25 mouse cellular contexts compared by ENCODE assay signal in the genomic region with DNA sequence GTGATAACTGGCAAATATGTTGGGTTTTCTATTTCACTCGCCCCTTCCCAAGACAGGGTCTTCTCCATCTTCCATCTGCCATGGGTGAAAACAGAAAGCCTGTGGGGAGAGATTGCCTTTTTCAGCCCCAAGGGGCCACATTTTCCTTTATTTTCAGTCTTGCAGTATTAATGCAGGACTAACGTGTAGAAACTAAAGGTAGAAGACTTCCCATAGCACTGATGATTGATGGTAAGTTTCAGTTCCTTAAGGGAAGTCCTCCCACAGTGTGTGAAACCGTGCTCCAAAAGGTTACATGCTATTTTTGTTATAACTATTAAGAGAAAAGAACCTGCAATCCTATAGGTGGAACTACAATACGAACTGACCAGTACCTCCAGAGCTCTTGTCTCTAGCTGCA.
A peak's percentile ranks its signal among the peaks of the same experiment; 100 is the strongest.
DNase-seq lines count a peak whose midpoint lies in the region; ATAC-seq lines count a peak whose summit lies in the region.
"Had no signal": no experiment of that assay in that cellular context is flagged by ENCODE, and none has a peak within 500 bp of the region (broad histone marks: within the 10 kb centered on the region; RNA-seq: fewer than 3 reads in every experiment).

No protein-coding gene starts in this region.

- DNase-seq in A20 (ENCODE audit: low read depth, low spot score) = peak; percentile 30
- no peak for DNase-seq in heart, adult 9 months (ENCODE audit: low spot score in 2 of 2)
- DNase-seq in right cerebral cortex, adult 2 months (ENCODE audit: low spot score in 2 of 2) = no peak
- DNase-seq: adrenal gland, adult 8-10 months; adrenal gland, postnatal 14 days; adrenal gland, postnatal 36 days; cerebellum, adult 11-12 months; cerebellum, adult 2 months; cerebellum, adult 9-10 months; cerebellum, postnatal 25 days; embryo, embryonic 11 days had no signal

- no peak overlapping the region for H3K4me3 ChIP-seq in forebrain, embryonic 13.5 days
- no peak overlapping the region for H3K4me3 ChIP-seq in midbrain, embryonic 16.5 days (ENCODE audit: low read depth, low read length)
- H3K4me3 ChIP-seq: embryonic facial prominence, embryonic 13.5 days; embryonic facial prominence, embryonic 15.5 days; erythroblast, embryonic 14.5 days; forebrain, embryonic 10.5 days had no signal

- 90% methylated on average over 4 of the region's 4 CpGs for WGBS in forebrain, embryonic 13.5 days
- WGBS in midbrain, embryonic 16.5 days = 90% methylated on average over 4 of the region's 4 CpGs

- ATAC-seq in common myeloid progenitor, adult 5-6 weeks (replicated peaks; ENCODE audit: low read depth, poor library complexity, severe bottlenecking) = peak; percentile 69
- ATAC-seq in megakaryocyte, adult 5-6 weeks (ENCODE audit: poor library complexity, severe bottlenecking) = peak; percentile 89
- peak; percentile 84 for ATAC-seq in monocyte, adult 5-6 weeks (replicated peaks; ENCODE audit: insufficient number of reproducible peaks, low FRiP score, low TSS enrichment, poor library complexity, severe bottlenecking)
- ATAC-seq in forebrain, embryonic 13.5 days = no peak
- no peak for ATAC-seq in midbrain, embryonic 16.5 days
- ATAC-seq: activated CD4-positive, CD25-positive, alpha-beta regulatory T cell, adult 4 months; forebrain, embryonic 14.5 days; forebrain, embryonic 16.5 days; Patski had no signal

- H3K9ac ChIP-seq in forebrain, embryonic 13.5 days = no peak overlapping the region
- no peak overlapping the region for H3K9ac ChIP-seq in midbrain, embryonic 16.5 days (ENCODE audit: low read depth, low read length)
- H3K9ac ChIP-seq: embryonic facial prominence, embryonic 13.5 days; embryonic facial prominence, embryonic 15.5 days had no signal

- H3K27ac ChIP-seq in forebrain, embryonic 13.5 days = no peak overlapping the region
- no peak overlapping the region for H3K27ac ChIP-seq in midbrain, embryonic 16.5 days (ENCODE audit: low read length)
- H3K27ac ChIP-seq: embryonic facial prominence, embryonic 13.5 days; embryonic facial prominence, embryonic 15.5 days; forebrain, embryonic 10.5 days had no signal

- H3K36me3 ChIP-seq in forebrain, embryonic 13.5 days (ENCODE audit: poor library complexity, severe bottlenecking) = no peaks in the 10 kb centered on the region
- no peaks in the 10 kb centered on the region for H3K36me3 ChIP-seq in midbrain, embryonic 16.5 days (ENCODE audit: control insufficient read depth, insufficient read depth, low read length)
- H3K36me3 ChIP-seq: embryonic facial prominence, embryonic 13.5 days; embryonic facial prominence, embryonic 15.5 days; forebrain, embryonic 10.5 days; G1E had no signal

- no peaks in the 10 kb centered on the region for H3K9me3 ChIP-seq in forebrain, embryonic 13.5 days (replicated peaks)
- H3K9me3 ChIP-seq in midbrain, embryonic 16.5 days (replicated peaks; ENCODE audit: control insufficient read depth, low read length, poor library complexity, severe bottlenecking) = no peaks in the 10 kb centered on the region
- H3K9me3 ChIP-seq: embryonic facial prominence, embryonic 13.5 days; embryonic facial prominence, embryonic 15.5 days; forebrain, embryonic 10.5 days; G1E had no signal

- no peak overlapping the region for H3K4me2 ChIP-seq in forebrain, embryonic 13.5 days
- no peak overlapping the region for H3K4me2 ChIP-seq in midbrain, embryonic 16.5 days (ENCODE audit: low read length)
- H3K4me2 ChIP-seq: embryonic facial prominence, embryonic 13.5 days; embryonic facial prominence, embryonic 15.5 days had no signal

- H3K27me3 ChIP-seq in forebrain, embryonic 13.5 days = no peaks in the 10 kb centered on the region
- H3K27me3 ChIP-seq in midbrain, embryonic 16.5 days (ENCODE audit: control insufficient read depth, insufficient read depth, low read depth, low read length) = no peaks in the 10 kb centered on the region
- H3K27me3 ChIP-seq: embryonic facial prominence, embryonic 13.5 days; embryonic facial prominence, embryonic 15.5 days; Patski had no signal

- H3K4me1 ChIP-seq in forebrain, embryonic 13.5 days = no peaks in the 10 kb centered on the region
- H3K4me1 ChIP-seq in midbrain, embryonic 16.5 days (ENCODE audit: control insufficient read depth, insufficient read depth, low read length) = no peaks in the 10 kb centered on the region
- H3K4me1 ChIP-seq: embryonic facial prominence, embryonic 13.5 days; embryonic facial prominence, embryonic 15.5 days had no signal

Comparison
In these comparisons a context has a peak if more than half of its experiments do, and no peak if none do; other contexts are left out.
1. ATAC-seq: peak in common myeloid progenitor, adult 5-6 weeks (single experiment), megakaryocyte, adult 5-6 weeks (single experiment) and monocyte, adult 5-6 weeks (single experiment); none in forebrain, embryonic 13.5 days (single experiment) and midbrain, embryonic 16.5 days (single experiment).